Mouse (Mus musculus) liver, postnatal 0 days (tissue): ENCODE results near the gene A630001G21Rik. TPM values are rescaled to one million over a fixed set of nuclear protein-coding genes. Genes with fewer than 3 reads are reported as not detected.
A peak's percentile ranks its signal among the peaks of the same experiment; 100 is the strongest.

Experiments used
- ATAC-seq: fragments of 200-750 bp; cut with Nextera tagmentation; 2 replicates; pipeline ENCODE4 v1.8.0; 2017; ENCODE audit warnings: mild to moderate bottlenecking, moderate library complexity
- DNase-seq: peaks from one replicate; pipeline ENCODE4 v3.0.0-alpha.2; 2016
- H3K27ac ChIP-seq: fragments of 300-500 bp; sonication (generic); 2 replicates; pipeline ENCODE4 v1.5.1; 2014; ENCODE audit warnings: antibody characterized with exemption, moderate library complexity, mild to moderate bottlenecking, low read depth
- H3K27me3 ChIP-seq: fragments of 300-500 bp; sonication (generic); 2 replicates; pipeline ENCODE4 v1.6.1; 2014; ENCODE audit warnings: low read length, control low read depth, mixed read lengths; ENCODE audit not compliant: insufficient read depth
- H3K36me3 ChIP-seq: fragments of 300-500 bp; sonication (generic); replicated peaks from 2 replicates; pipeline ENCODE4 v1.6.1; 2014; ENCODE audit warnings: mild to moderate bottlenecking, control low read depth, low read length, moderate library complexity, mixed read lengths; ENCODE audit not compliant: insufficient read depth
- H3K4me1 ChIP-seq: fragments of 300-500 bp; sonication (generic); 2 replicates; pipeline ENCODE4 v1.6.1; 2014; ENCODE audit warnings: antibody characterized with exemption, mild to moderate bottlenecking, control low read depth; ENCODE audit not compliant: insufficient read depth
- H3K4me2 ChIP-seq: fragments of 300-500 bp; sonication (generic); 2 replicates; pipeline ENCODE4 v1.6.1; 2014; ENCODE audit warnings: low read depth, mild to moderate bottlenecking, low read length, moderate library complexity, mixed read lengths
- H3K4me3 ChIP-seq: fragments of 300-500 bp; sonication (generic); 2 replicates; pipeline ENCODE4 v1.5.1; 2014; ENCODE audit warnings: low read depth, low read length
- H3K9ac ChIP-seq: fragments of 300-500 bp; sonication (generic); replicated peaks from 2 replicates; pipeline ENCODE4 v1.6.1; 2014; ENCODE audit warnings: mild to moderate bottlenecking, moderate library complexity
- H3K9me3 ChIP-seq: fragments of 300-500 bp; sonication (generic); 2 replicates; pipeline ENCODE4 v1.6.1; 2016; ENCODE audit warnings: mild to moderate bottlenecking, control low read depth, low read length, mixed read lengths
- CTCF ChIP-seq: sonication (generic); IDR thresholded peaks from 2 replicates; pipeline ENCODE4 v1.5.1; 2016; ENCODE audit warnings: antibody characterized with exemption, low read depth
- EP300 ChIP-seq: IDR thresholded peaks from 2 replicates; pipeline ENCODE4 v1.6.1; 2016; ENCODE audit warnings: antibody characterized with exemption, low read depth, mild to moderate bottlenecking
- WGBS: fragments of 180-500 bp; shearing (Covaris S2); extraction: QIAGEN DNeasy Blood & Tissue Kit; methylation state at CpG from one replicate; pipeline ENCODE4 v1.1.7; 2014; ENCODE audit not compliant: insufficient replicate concordance; 5-methylcytosine and 5-hydroxymethylcytosine counted together
- polyA plus RNA-seq: library from polyadenylated mRNA; unstranded; fragments of >200 nt; fragmentation: Nextera tagmentation; extraction: Ambion mirVana; gene quantifications from 2 replicates; pipeline ENCODE4 v1.2.1, GENCODE M21; 2015

Gene A630001G21Rik
- polyA plus RNA-seq, 1 experiment from 2014 or later: 3.8 TPM

GRCm38 (mm10) chr1:85757531-85758230 lies 20.8 kb downstream of the A630001G21Rik start:
- Histone ChIP-seq H3K4me3 (no peak overlapping the region), H3K27ac (no peak overlapping the region), H3K27me3 (no peaks in the 10 kb centered on the region), H3K36me3 (no peaks in the 10 kb centered on the region), H3K9me3 (no peaks in the 10 kb centered on the region), H3K4me1 (peaks cover 4% of the 10 kb centered on the region; the same call in 1 of the 2 replicates), H3K9ac (no peak overlapping the region), H3K4me2 (no peak overlapping the region)
- DNase-seq (no peak), ATAC-seq (no peak)
- 55% methylated on average over 6 of the region's 6 CpGs for WGBS
- TF ChIP-seq EP300 (no peak), CTCF (no peak)

DNA sequence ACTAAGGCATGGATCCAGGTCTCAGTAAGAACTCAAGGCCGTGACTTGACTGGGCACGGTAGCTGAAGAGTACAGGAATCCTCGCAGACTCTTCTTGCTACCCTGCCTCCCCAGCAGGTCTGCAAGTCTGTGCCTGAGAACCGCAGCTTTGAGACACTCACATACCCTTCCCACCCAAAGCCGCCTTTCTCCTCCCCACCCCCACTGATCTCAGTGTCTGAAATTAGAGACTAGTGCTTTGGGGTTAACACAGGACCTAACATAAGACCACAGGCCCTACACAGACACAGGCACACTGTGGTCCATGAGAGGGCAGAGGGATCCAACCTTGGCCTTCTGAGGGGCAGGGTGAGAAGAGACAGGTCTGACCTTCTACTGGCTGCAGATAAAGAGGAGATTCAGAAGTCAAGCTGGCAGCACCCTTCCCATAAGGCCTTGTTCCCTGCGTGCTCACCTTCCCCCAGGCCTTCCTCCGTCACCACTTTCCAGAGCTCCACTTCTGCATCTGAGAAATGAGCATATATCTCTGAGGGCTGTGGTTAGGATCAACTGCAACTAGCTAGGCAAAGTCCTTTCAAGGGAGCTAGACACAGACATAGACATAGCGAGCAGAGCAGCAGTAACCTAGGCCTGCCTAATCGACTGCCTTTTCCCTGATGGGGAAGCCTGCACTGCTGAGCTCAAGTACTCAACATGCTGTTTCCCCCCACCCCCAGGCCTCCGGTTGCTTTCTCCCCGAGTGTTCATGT lies 26.3 kb downstream of the A630001G21Rik start:
- WGBS: 57% methylated on average over 11 of the region's 11 CpGs
- Histone ChIP-seq H3K36me3 (no peaks in the 10 kb centered on the region), H3K4me3 (no peak overlapping the region), H3K9ac (no peak overlapping the region), H3K27ac (peak overlapping the region; percentile 75), H3K4me1 (peaks cover 12% of the 10 kb centered on the region), H3K4me2 (no peak overlapping the region), H3K27me3 (no peaks in the 10 kb centered on the region), H3K9me3 (no peaks in the 10 kb centered on the region)
- TF ChIP-seq EP300: no peak
- no peak for TF ChIP-seq CTCF
- DNase-seq (no peak), ATAC-seq (0 out of 2 replicates have a peak, but pooled peaks have one; percentile 18)

GRCm38 (mm10) chr1:85751494-85751893 lies 26.9 kb downstream of the A630001G21Rik start:
- TF ChIP-seq EP300: no peak
- Histone ChIP-seq H3K9ac (no peak overlapping the region), H3K4me3 (no peak overlapping the region), H3K27ac (peak overlapping the region; percentile 75), H3K4me2 (0 out of 2 replicates have a peak overlapping the region, but pooled peaks have one; percentile 13), H3K27me3 (no peaks in the 10 kb centered on the region), H3K36me3 (no peaks in the 10 kb centered on the region), H3K9me3 (no peaks in the 10 kb centered on the region), H3K4me1 (peaks cover 12% of the 10 kb centered on the region)
- WGBS: 41% methylated on average over 6 of the region's 6 CpGs
- ATAC-seq (peak; percentile 79), DNase-seq (peak; percentile 35)

- TF ChIP-seq CTCF: no peak
- TF ChIP-seq EP300: no peak
- Histone ChIP-seq H3K4me1 (peaks cover 12% of the 10 kb centered on the region), H3K27me3 (no peaks in the 10 kb centered on the region), H3K27ac (peak overlapping the region; percentile 75; the same call in 1 of the 2 replicates), H3K4me2 (peak overlapping the region; percentile 13; the same call in 1 of the 2 replicates), H3K9me3 (no peaks in the 10 kb centered on the region), H3K36me3 (no peaks in the 10 kb centered on the region), H3K4me3 (no peak overlapping the region), H3K9ac (no peak overlapping the region)
- ATAC-seq: no peak
- 44% methylated on average over 4 of the region's 4 CpGs for WGBS
- DNase-seq: no peak
Measured at GRCm38 (mm10) chr1:85750650-85751049, 27.8 kb downstream of the A630001G21Rik start.

GRCm38 (mm10) chr1:85749829-85750228 lies 28.6 kb downstream of the A630001G21Rik start:
- peaks cover 12% of the 10 kb centered on the region for H3K4me1 ChIP-seq
- no peak for DNase-seq
- ATAC-seq: no peak
- WGBS: 98% methylated on average over 2 of the region's 2 CpGs
- H3K36me3 ChIP-seq: no peaks in the 10 kb centered on the region
- no peak overlapping the region for H3K4me3 ChIP-seq
- H3K4me2 ChIP-seq: no peak overlapping the region
- no peaks in the 10 kb centered on the region for H3K9me3 ChIP-seq
- no peak overlapping the region for H3K9ac ChIP-seq
- H3K27ac ChIP-seq: no peak overlapping the region
- H3K27me3 ChIP-seq: no peaks in the 10 kb centered on the region
- TF ChIP-seq CTCF (no peak), EP300 (no peak)

- Histone ChIP-seq H3K27me3 (no peaks in the 10 kb centered on the region), H3K9ac (no peak overlapping the region), H3K9me3 (no peaks in the 10 kb centered on the region), H3K27ac (no peak overlapping the region), H3K4me3 (no peak overlapping the region), H3K4me1 (peaks cover 7% of the 10 kb centered on the region), H3K4me2 (no peak overlapping the region), H3K36me3 (no peaks in the 10 kb centered on the region)
- no peak for DNase-seq
- TF ChIP-seq EP300: no peak
- TF ChIP-seq CTCF: no peak
- ATAC-seq: no peak
- 60% methylated on average over 5 of the region's 5 CpGs for WGBS
Measured at GRCm38 (mm10) chr1:85746511-85746910, 31.9 kb downstream of the A630001G21Rik start.
